Comparison of ENCODE assay signal across 15 mouse cellular contexts in genomic region chr11:71515264-71515663, GRCm38 (mm10).
DNase-seq lines count a peak whose midpoint lies in the region; ATAC-seq lines count a peak whose summit lies in the region.
"Had no signal": no experiment of that assay in that cellular context is flagged by ENCODE, and none has a peak within 500 bp of the region (broad histone marks: within the 10 kb centered on the region; RNA-seq: fewer than 3 reads in every experiment).

No protein-coding gene starts in this region.

- H3K4me1 ChIP-seq in hindbrain, embryonic 10.5 days (replicated peaks), result peaks cover 50% of the 10 kb centered on the region
- H3K4me1 ChIP-seq in hindbrain, embryonic 12.5 days, result peaks cover 23% of the 10 kb centered on the region
- H3K4me1 ChIP-seq in kidney, embryonic 15.5 days, result peaks cover 50% of the 10 kb centered on the region
- H3K4me1 ChIP-seq: liver, embryonic 12.5 days had no signal

- no peak for ATAC-seq in hindbrain, embryonic 12.5 days (ENCODE audit: low FRiP score)
- peak; percentile 64 for ATAC-seq in kidney, embryonic 15.5 days (replicated peaks; ENCODE audit: low FRiP score)
- ATAC-seq: forebrain, embryonic 16.5 days; hindbrain, embryonic 16.5 days; liver, embryonic 12.5 days had no signal

- H3K27me3 ChIP-seq in hindbrain, embryonic 10.5 days (ENCODE audit: insufficient read depth, poor library complexity, severe bottlenecking), result peaks cover 10% of the 10 kb centered on the region
- no peaks in the 10 kb centered on the region for H3K27me3 ChIP-seq in hindbrain, embryonic 12.5 days
- H3K27me3 ChIP-seq in kidney, embryonic 15.5 days, result no peaks in the 10 kb centered on the region
- H3K27me3 ChIP-seq: liver, embryonic 12.5 days had no signal

- no peak overlapping the region for H3K4me3 ChIP-seq in hindbrain, embryonic 10.5 days
- H3K4me3 ChIP-seq in hindbrain, embryonic 12.5 days, result no peak overlapping the region
- no peak overlapping the region for H3K4me3 ChIP-seq in kidney, embryonic 15.5 days (replicated peaks)
- H3K4me3 ChIP-seq: layer of hippocampus, adult 2 months; liver, embryonic 12.5 days; midbrain, embryonic 10.5 days; myocyte had no signal

- peak; percentile 14 for DNase-seq in hindbrain, embryonic 10.5 days (ENCODE audit: low spot score)
- peak; percentile 21 to 24 for DNase-seq in heart, postnatal 10 days
- peak; percentile 2 for DNase-seq in yolk sac, embryonic 10.5 days (ENCODE audit: low spot score)
- no peak for DNase-seq in layer of hippocampus, postnatal 25 days (ENCODE audit: extremely low spot score in 1 of 2, low spot score in 1 of 2)
- no peak for DNase-seq in left cerebral cortex, postnatal 4 days
- DNase-seq: cerebellum, postnatal 14 days; lung, postnatal 10 days had no signal

- no peak overlapping the region for H3K9ac ChIP-seq in hindbrain, embryonic 12.5 days
- H3K9ac ChIP-seq in kidney, embryonic 15.5 days, result no peak overlapping the region
- H3K9ac ChIP-seq: liver, embryonic 12.5 days had no signal

- no peak overlapping the region for H3K4me2 ChIP-seq in hindbrain, embryonic 12.5 days (replicated peaks)
- H3K4me2 ChIP-seq in kidney, embryonic 15.5 days, result no peak overlapping the region
- H3K4me2 ChIP-seq: liver, embryonic 12.5 days had no signal

- intact Hi-C loops in heart, postnatal 10 days (cut with DNase I), result loop anchor here (5.0 kb wide), 1 partner anchor 68 kb away; no protein-coding TSS in a partner anchor
- intact Hi-C loops in left cerebral cortex, postnatal 4 days (cut with DNase I), result no loop called here

- no peaks in the 10 kb centered on the region for H3K36me3 ChIP-seq in hindbrain, embryonic 10.5 days
- H3K36me3 ChIP-seq in hindbrain, embryonic 12.5 days, result no peaks in the 10 kb centered on the region
- no peaks in the 10 kb centered on the region for H3K36me3 ChIP-seq in kidney, embryonic 15.5 days
- H3K36me3 ChIP-seq: liver, embryonic 12.5 days; midbrain, embryonic 10.5 days had no signal

- H3K27ac ChIP-seq in hindbrain, embryonic 10.5 days, result peak overlapping the region; percentile 23; the same call in 1 of the 2 replicates
- no peak overlapping the region for H3K27ac ChIP-seq in hindbrain, embryonic 12.5 days
- H3K27ac ChIP-seq in kidney, embryonic 15.5 days, result peak overlapping the region; percentile 78
- H3K27ac ChIP-seq: layer of hippocampus, adult 2 months; liver, embryonic 12.5 days; midbrain, embryonic 10.5 days had no signal

- no peaks in the 10 kb centered on the region for H3K9me3 ChIP-seq in hindbrain, embryonic 10.5 days
- no peaks in the 10 kb centered on the region for H3K9me3 ChIP-seq in hindbrain, embryonic 12.5 days (replicated peaks)
- no peaks in the 10 kb centered on the region for H3K9me3 ChIP-seq in kidney, embryonic 15.5 days (replicated peaks)
- H3K9me3 ChIP-seq: liver, embryonic 12.5 days; midbrain, embryonic 10.5 days had no signal

- 30% methylated on average over 6 of the region's 6 CpGs for WGBS in hindbrain, embryonic 10.5 days
- 34% methylated on average over 6 of the region's 6 CpGs for WGBS in hindbrain, embryonic 12.5 days
- WGBS in kidney, embryonic 15.5 days, result 29% methylated on average over 6 of the region's 6 CpGs

Comparison
In these comparisons a context has a peak if more than half of its experiments do, and no peak if none do; other contexts are left out.
1. DNase-seq: peak in hindbrain, embryonic 10.5 days (single experiment), heart, postnatal 10 days (2 of 2) and yolk sac, embryonic 10.5 days (single experiment); none in layer of hippocampus, postnatal 25 days (0 of 2) and left cerebral cortex, postnatal 4 days (single experiment).